Mouse (Mus musculus) stomach, embryonic 14.5 days (tissue): ENCODE data around the gene Ccser1. TPM values are rescaled to one million over a fixed set of nuclear protein-coding genes. Genes with fewer than 3 reads are reported as not detected.

Source experiments
- ATAC-seq: fragments of 200-750 bp; cut with Nextera tagmentation; 2 replicates; pipeline ENCODE4 v1.8.0; 2017; ENCODE audit warnings: low read depth, moderate TSS enrichment; ENCODE audit not compliant: insufficient number of reproducible peaks, insufficient read depth, low FRiP score
- H3K27ac ChIP-seq: fragments of 300-500 bp; sonication (generic); 2 replicates; pipeline ENCODE4 v1.5.1; 2014; ENCODE audit warnings: mild to moderate bottlenecking, low read length, moderate library complexity, mixed read lengths
- H3K27me3 ChIP-seq: fragments of 300-500 bp; sonication (generic); 2 replicates; pipeline ENCODE4 v1.6.1; 2014; ENCODE audit warnings: low read length, control low read depth, mixed read lengths; ENCODE audit not compliant: control insufficient read depth, insufficient read depth
- H3K36me3 ChIP-seq: fragments of 300-500 bp; sonication (generic); 2 replicates; pipeline ENCODE4 v1.6.1; 2014; ENCODE audit warnings: mild to moderate bottlenecking, control low read depth, low read length, moderate library complexity, mixed read lengths; ENCODE audit not compliant: control insufficient read depth, insufficient read depth
- H3K4me1 ChIP-seq: fragments of 300-500 bp; sonication (generic); 2 replicates; pipeline ENCODE4 v1.6.1; 2014; ENCODE audit warnings: low read length, control low read depth, mixed read lengths; ENCODE audit not compliant: control insufficient read depth, insufficient read depth
- H3K4me2 ChIP-seq: fragments of 300-500 bp; sonication (generic); replicated peaks from 2 replicates; pipeline ENCODE4 v1.6.1; 2014; ENCODE audit warnings: low read depth, low read length, control low read depth
- H3K4me3 ChIP-seq: fragments of 300-500 bp; sonication (generic); 2 replicates; pipeline ENCODE4 v1.5.1; 2014; ENCODE audit warnings: low read depth, low read length, control low read depth
- H3K9ac ChIP-seq: fragments of 300-500 bp; sonication (generic); replicated peaks from 2 replicates; pipeline ENCODE4 v1.6.1; 2014; ENCODE audit warnings: low read depth, mild to moderate bottlenecking, control low read depth, low read length, moderate library complexity, mixed read lengths
- H3K9me3 ChIP-seq: fragments of 300-500 bp; sonication (generic); 2 replicates; pipeline ENCODE4 v1.6.1; 2016; ENCODE audit warnings: low read depth, low read length, control low read depth; ENCODE audit not compliant: control insufficient read depth
- WGBS: fragments of 180-500 bp; shearing (Covaris S2); extraction: QIAGEN DNeasy Blood & Tissue Kit; methylation state at CpG from one replicate; pipeline ENCODE4 v1.1.7; 2014; 5-methylcytosine and 5-hydroxymethylcytosine counted together
- polyA plus RNA-seq: library from polyadenylated mRNA; unstranded; fragments of >200 nt; fragmentation: Nextera tagmentation; extraction: Ambion mirVana; gene quantifications from 2 replicates; pipeline ENCODE4 v1.2.1, GENCODE M21; 2014

The Ccser1 gene
- polyA plus RNA-seq, 1 experiment from 2014 or later = 5.8 TPM

- Histone ChIP-seq H3K4me1 (no peaks in the 10 kb centered on the region), H3K36me3 (no peaks in the 10 kb centered on the region), H3K9me3 (no peaks in the 10 kb centered on the region), H3K4me2 (no peak overlapping the region), H3K9ac (no peak overlapping the region), H3K27ac (no peak overlapping the region), H3K4me3 (no peak overlapping the region), H3K27me3 (no peaks in the 10 kb centered on the region)
- ATAC-seq = no peak
These were observed 360.6 kb downstream of the Ccser1 start for GRCm38 (mm10) chr6:61540732-61541131.

GRCm38 (mm10) chr6:61543459-61544044, 363.4 kb downstream of the Ccser1 start:
- H3K9me3 ChIP-seq = no peaks in the 10 kb centered on the region
- no peaks in the 10 kb centered on the region for H3K27me3 ChIP-seq
- no peak overlapping the region for H3K9ac ChIP-seq
- no peaks in the 10 kb centered on the region for H3K36me3 ChIP-seq
- 85% methylated on average over 7 of the region's 7 CpGs for WGBS
- no peak for ATAC-seq
- no peaks in the 10 kb centered on the region for H3K4me1 ChIP-seq
- H3K4me3 ChIP-seq = no peak overlapping the region
- no peak overlapping the region for H3K27ac ChIP-seq
- no peak overlapping the region for H3K4me2 ChIP-seq

- H3K27me3 ChIP-seq = no peaks in the 10 kb centered on the region
- ATAC-seq = no peak
- no peak overlapping the region for H3K4me2 ChIP-seq
- H3K4me3 ChIP-seq = no peak overlapping the region
- H3K27ac ChIP-seq = no peak overlapping the region
- no peaks in the 10 kb centered on the region for H3K4me1 ChIP-seq
- no peaks in the 10 kb centered on the region for H3K9me3 ChIP-seq
- no peaks in the 10 kb centered on the region for H3K36me3 ChIP-seq
- H3K9ac ChIP-seq = no peak overlapping the region
- WGBS = 56% methylated on average over 2 of the region's 2 CpGs
These were observed 387.4 kb downstream of the Ccser1 start for GRCm38 (mm10) chr6:61567551-61567950.

- Histone ChIP-seq H3K27ac (no peak overlapping the region), H3K4me3 (no peak overlapping the region), H3K36me3 (no peaks in the 10 kb centered on the region), H3K9me3 (no peaks in the 10 kb centered on the region), H3K27me3 (no peaks in the 10 kb centered on the region), H3K9ac (no peak overlapping the region), H3K4me1 (no peaks in the 10 kb centered on the region), H3K4me2 (no peak overlapping the region)
- 82% methylated on average over 8 of the region's 8 CpGs for WGBS
- ATAC-seq = no peak
These were observed 387.8 kb downstream of the Ccser1 start for GRCm38 (mm10) chr6:61567967-61568366.

- Histone ChIP-seq H3K9ac (no peak overlapping the region), H3K36me3 (no peaks in the 10 kb centered on the region), H3K4me2 (no peak overlapping the region), H3K27me3 (no peaks in the 10 kb centered on the region), H3K4me1 (no peaks in the 10 kb centered on the region), H3K9me3 (no peaks in the 10 kb centered on the region), H3K27ac (no peak overlapping the region), H3K4me3 (no peak overlapping the region)
- ATAC-seq = no peak
These were observed 401.6 kb downstream of the Ccser1 start for GRCm38 (mm10) chr6:61581696-61582095.

GRCm38 (mm10) chr6:61588999-61589398, 408.9 kb downstream of the Ccser1 start:
- H3K9me3 ChIP-seq = no peaks in the 10 kb centered on the region
- H3K36me3 ChIP-seq = no peaks in the 10 kb centered on the region
- no peak overlapping the region for H3K4me2 ChIP-seq
- ATAC-seq = no peak
- no peak overlapping the region for H3K9ac ChIP-seq
- H3K27ac ChIP-seq = no peak overlapping the region
- H3K4me1 ChIP-seq = no peaks in the 10 kb centered on the region
- H3K27me3 ChIP-seq = no peaks in the 10 kb centered on the region
- H3K4me3 ChIP-seq = no peak overlapping the region
- 65% methylated on average over 2 of the region's 2 CpGs for WGBS

GRCm38 (mm10) chr6:61601911-61602310, 421.8 kb downstream of the Ccser1 start:
- H3K4me3 ChIP-seq = no peak overlapping the region
- no peak for ATAC-seq
- no peaks in the 10 kb centered on the region for H3K36me3 ChIP-seq
- 79% methylated on average over 5 of the region's 5 CpGs for WGBS
- H3K9ac ChIP-seq = no peak overlapping the region
- H3K27me3 ChIP-seq = no peaks in the 10 kb centered on the region
- H3K27ac ChIP-seq = no peak overlapping the region
- no peaks in the 10 kb centered on the region for H3K9me3 ChIP-seq
- no peaks in the 10 kb centered on the region for H3K4me1 ChIP-seq
- no peak overlapping the region for H3K4me2 ChIP-seq

GRCm38 (mm10) chr6:61614920-61615319, 434.8 kb downstream of the Ccser1 start:
- WGBS = 87% methylated on average over 4 of the region's 4 CpGs
- no peak for ATAC-seq

GRCm38 (mm10) chr6:61621707-61622106, 441.6 kb downstream of the Ccser1 start:
- Histone ChIP-seq H3K4me1 (no peaks in the 10 kb centered on the region), H3K9me3 (no peaks in the 10 kb centered on the region), H3K27ac (no peak overlapping the region), H3K27me3 (no peaks in the 10 kb centered on the region), H3K4me3 (no peak overlapping the region), H3K9ac (no peak overlapping the region), H3K36me3 (no peaks in the 10 kb centered on the region), H3K4me2 (no peak overlapping the region)
- no peak for ATAC-seq
- WGBS = 69% methylated on average over 3 of the region's 3 CpGs

More at GRCm38 (mm10) chr6:61614920-61615319, 434.8 kb downstream of the Ccser1 start:
- Histone ChIP-seq H3K9ac (no peak overlapping the region), H3K4me1 (no peaks in the 10 kb centered on the region), H3K27me3 (no peaks in the 10 kb centered on the region), H3K27ac (no peak overlapping the region), H3K4me3 (no peak overlapping the region), H3K4me2 (no peak overlapping the region), H3K9me3 (no peaks in the 10 kb centered on the region), H3K36me3 (no peaks in the 10 kb centered on the region)
